Mouse (Mus musculus) c-Kit-negative CD71-positive TER-119-positive erythroid progenitor cells, embryonic 14.5 days (primary cell): ENCODE results near the gene Zpld1.

Experiments used
- DNase-seq: peaks from one replicate; pipeline ENCODE4 v3.0.0-alpha.2; 2013; ENCODE audit warnings: low read depth, low spot score

Zpld1 gene

GRCm38 (mm10) chr16:55297886-55298285 lies at the start of gene Zpld1:
Gene Zpld1, minus strand, starts transcription at chr16:55297986.
- no peak for DNase-seq

DNA sequence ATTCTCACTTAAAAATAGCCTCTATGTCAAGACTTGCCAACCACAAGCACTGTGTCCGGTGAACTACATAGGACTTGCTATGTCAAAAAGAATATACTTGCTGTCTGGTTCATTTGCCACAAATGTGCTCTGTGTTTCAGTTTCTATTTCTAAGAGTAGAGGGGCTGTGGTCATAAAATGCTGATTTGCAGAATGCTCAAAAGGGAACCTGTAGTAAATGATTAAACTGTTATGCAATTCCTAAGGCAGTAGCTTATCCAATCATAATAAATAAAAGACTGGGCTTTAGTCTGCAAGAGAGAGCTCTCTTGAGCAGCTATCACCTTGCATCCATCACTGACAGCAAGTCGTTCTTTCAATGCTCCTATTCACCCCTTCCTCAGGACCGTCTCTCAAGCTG lies 47.9 kb upstream of the Zpld1 start:
- no peak for DNase-seq

- no peak for DNase-seq
Observed at GRCm38 (mm10) chr16:55321542-55322514, 24.0 kb upstream of the Zpld1 start.

DNA sequence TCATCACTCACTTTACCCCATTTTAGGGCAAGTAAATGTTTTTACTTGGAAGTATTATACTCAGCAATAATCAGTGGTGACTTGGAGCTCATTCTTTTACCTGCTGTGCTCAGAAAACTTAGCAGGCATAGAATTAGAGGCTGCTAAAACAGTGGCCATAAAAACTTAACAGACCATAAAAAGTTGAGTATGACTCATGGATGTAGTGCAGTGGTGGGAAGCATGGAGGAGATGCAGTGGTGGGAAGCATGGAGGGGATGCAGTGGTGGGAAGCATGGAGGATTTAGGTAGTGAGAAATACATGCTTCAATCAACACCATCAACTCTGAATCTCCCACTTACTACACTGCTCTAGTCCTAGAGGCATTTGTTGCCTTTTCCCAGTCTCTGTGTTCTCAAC lies 19.2 kb upstream of the Zpld1 start:
- no peak for DNase-seq

DNA sequence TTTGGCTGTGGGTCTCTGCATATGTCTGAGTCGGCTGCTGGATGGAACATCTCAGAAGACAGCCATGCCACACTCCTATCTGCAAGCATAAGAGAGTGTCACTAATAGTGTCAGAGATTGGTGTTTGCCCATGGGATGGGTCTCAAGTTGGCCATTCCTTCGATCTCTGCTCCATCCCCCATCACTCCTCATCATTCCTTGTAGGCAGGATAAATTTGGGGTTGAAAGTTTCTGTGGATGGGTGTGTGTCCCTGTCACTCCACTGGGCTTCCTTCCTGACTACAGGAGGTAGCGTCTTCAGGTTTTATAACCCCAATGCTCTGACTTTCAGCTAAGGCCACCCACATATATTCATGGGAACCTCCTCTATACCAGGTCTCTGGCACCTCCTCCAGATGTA lies 14.3 kb upstream of the Zpld1 start:
- no peak for DNase-seq

DNA sequence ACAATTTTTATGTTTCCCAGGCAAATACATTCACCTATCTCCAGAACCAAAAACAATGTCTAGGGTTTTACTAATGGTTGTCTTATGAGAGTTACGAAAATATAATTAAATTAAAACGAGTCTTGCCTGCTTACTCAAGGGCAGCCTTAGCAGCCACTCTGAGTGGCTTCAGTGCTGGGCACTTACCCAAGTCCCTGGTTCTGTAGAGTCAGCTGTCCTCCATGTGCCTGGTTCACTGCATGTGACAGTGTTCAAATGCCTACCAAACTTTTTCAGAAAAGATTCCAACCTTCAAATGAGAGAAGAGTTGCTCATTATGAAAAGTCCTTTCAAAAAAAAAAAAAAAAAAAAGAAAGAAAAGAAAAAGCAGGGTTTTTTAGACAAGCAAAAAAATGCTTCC lies 15.1 kb downstream of the Zpld1 start:
- DNase-seq, result no peak

DNA sequence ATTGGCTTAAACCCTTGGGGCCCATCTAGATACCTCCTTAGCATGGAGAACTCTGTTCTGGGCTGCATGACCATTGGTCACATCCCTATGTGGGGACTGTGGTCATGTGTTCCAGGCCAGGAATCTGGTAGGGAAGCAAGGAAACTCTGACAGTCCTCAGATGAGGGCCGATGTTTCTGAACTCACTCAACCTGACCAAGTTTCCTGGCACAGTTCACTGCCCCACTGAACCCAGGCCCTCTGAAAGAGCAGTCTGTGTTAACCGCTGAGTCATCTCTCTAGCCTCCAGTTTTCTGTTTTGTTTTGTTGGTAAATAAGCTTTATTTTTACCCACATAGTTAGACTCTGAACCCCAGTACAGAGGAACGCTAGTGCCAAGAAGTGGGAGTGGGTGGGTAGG lies 20.3 kb downstream of the Zpld1 start:
- no peak for DNase-seq

GRCm38 (mm10) chr16:55265281-55265680 lies 32.5 kb downstream of the Zpld1 start:
- DNase-seq, result no peak

GRCm38 (mm10) chr16:55260862-55261574 lies 36.8 kb downstream of the Zpld1 start:
- DNase-seq, result no peak

- DNase-seq, result no peak
Observed at GRCm38 (mm10) chr16:55259719-55260118, 38.1 kb downstream of the Zpld1 start.

DNA sequence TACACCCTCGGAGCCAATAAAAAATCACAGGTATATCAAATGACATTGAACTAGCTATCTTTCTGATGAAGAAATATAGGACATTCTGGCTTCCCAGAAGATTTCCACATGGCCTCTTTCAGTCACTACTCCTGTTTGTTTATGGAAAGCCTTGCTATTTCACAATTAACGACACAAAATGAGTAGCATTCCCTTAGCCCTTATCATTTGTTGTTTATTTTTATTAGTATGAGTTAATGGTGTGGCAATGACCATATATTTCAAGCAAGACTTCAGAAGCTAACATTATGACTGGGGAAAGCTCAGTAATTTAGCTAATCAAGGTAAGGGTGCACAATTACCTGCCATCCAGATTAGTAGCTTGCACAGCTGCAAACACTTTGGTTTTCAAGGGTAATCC lies 56.8 kb downstream of the Zpld1 start:
- no peak for DNase-seq

GRCm38 (mm10) chr16:55228995-55229622 lies 68.7 kb downstream of the Zpld1 start:
- DNase-seq, result no peak

GRCm38 (mm10) chr16:55203945-55204344 lies 93.8 kb downstream of the Zpld1 start:
- DNase-seq, result no peak

- DNase-seq, result no peak
Observed at GRCm38 (mm10) chr16:55190397-55190796, 107.4 kb downstream of the Zpld1 start.

- DNase-seq, result no peak
Observed at GRCm38 (mm10) chr16:55185370-55185769, 112.4 kb downstream of the Zpld1 start.
